Mouse (Mus musculus) embryo, embryonic 11.5 days (tissue): ENCODE data around the gene Lsm7.

Experiments
- DNase-seq: peaks from one replicate; pipeline ENCODE4 v3.0.0-alpha.2; 2012; ENCODE audit warnings: low read depth, low spot score

The Lsm7 gene

GRCm38 (mm10) chr10:80876028-80876427 is 21.0 kb upstream of the Lsm7 start:
- DNase-seq, result peak; percentile 48

GRCm38 (mm10) chr10:80874035-80874434 is 19.0 kb upstream of the Lsm7 start:
- DNase-seq, result no peak

- DNase-seq, result no peak
Observed at GRCm38 (mm10) chr10:80871581-80871980, 16.6 kb upstream of the Lsm7 start, which contains the start of gene Tmprss9. TSS of gene Tmprss9 (plus strand) at chr10:80871848.

GRCm38 (mm10) chr10:80870993-80871392 is 16.0 kb upstream of the Lsm7 start:
- no peak for DNase-seq

GRCm38 (mm10) chr10:80864446-80864845 is 9.4 kb upstream of the Lsm7 start:
- DNase-seq, result no peak

- no peak for DNase-seq
Observed at GRCm38 (mm10) chr10:80862305-80862704, 7.3 kb upstream of the Lsm7 start.

- DNase-seq, result no peak
Observed at GRCm38 (mm10) chr10:80858350-80858935, 3.4 kb upstream of the Lsm7 start.

- DNase-seq, result no peak
Observed at GRCm38 (mm10) chr10:80857848-80858247, 2.8 kb upstream of the Lsm7 start.

GRCm38 (mm10) chr10:80857386-80857785 is 2.4 kb upstream of the Lsm7 start:
- DNase-seq, result no peak

- DNase-seq, result no peak
Observed at GRCm38 (mm10) chr10:80856908-80857307, 1.9 kb upstream of the Lsm7 start.

GRCm38 (mm10) chr10:80856267-80856666 is 1.3 kb upstream of the Lsm7 start:
- no peak for DNase-seq

GRCm38 (mm10) chr10:80855749-80856073 is 702 bp upstream of the Lsm7 start:
- no peak for DNase-seq

GRCm38 (mm10) chr10:80848571-80848970 is 6.4 kb downstream of the Lsm7 start:
- DNase-seq, result no peak

- DNase-seq, result no peak
Observed at GRCm38 (mm10) chr10:80845732-80846131, 9.3 kb downstream of the Lsm7 start.

GRCm38 (mm10) chr10:80845055-80845693 is 9.8 kb downstream of the Lsm7 start:
- DNase-seq, result no peak

- DNase-seq, result no peak
Observed at GRCm38 (mm10) chr10:80843931-80844547, 11.0 kb downstream of the Lsm7 start, which contains the start of gene Lingo3. TSS of gene Lingo3 (minus strand) at chr10:80844039.

GRCm38 (mm10) chr10:80843087-80843930 is 11.7 kb downstream of the Lsm7 start:
- DNase-seq, result no peak

GRCm38 (mm10) chr10:80842334-80842733 is 12.7 kb downstream of the Lsm7 start:
- no peak for DNase-seq

- DNase-seq, result no peak
Observed at GRCm38 (mm10) chr10:80841685-80842084, 13.3 kb downstream of the Lsm7 start.

GRCm38 (mm10) chr10:80839848-80840247 is 15.2 kb downstream of the Lsm7 start:
- no peak for DNase-seq

GRCm38 (mm10) chr10:80838346-80838912 is 16.6 kb downstream of the Lsm7 start:
- no peak for DNase-seq

- DNase-seq, result no peak
Observed at GRCm38 (mm10) chr10:80837827-80838226, 17.2 kb downstream of the Lsm7 start.
